Mouse (Mus musculus) cerebellum, adult 18-20 months (tissue): Measurements from ENCODE around the gene Tmem80.
A peak's percentile ranks its signal among the peaks of the same experiment; 100 is the strongest.

Source experiments
- DNase-seq, 2 experiments: peaks; one replicate each; pipeline ENCODE4 v3.0.0; 2021

The Tmem80 gene

GRCm38 (mm10) chr7:141363106-141363751 is 35.7 kb downstream of the Tmem80 start:
- DNase-seq, result peak; percentile 87

- no peak for DNase-seq
Observed at GRCm38 (mm10) chr7:141363752-141364125, 36.2 kb downstream of the Tmem80 start.

- no peak for DNase-seq
Observed at GRCm38 (mm10) chr7:141364349-141365048, 37.0 kb downstream of the Tmem80 start.

GRCm38 (mm10) chr7:141365049-141365445 is 37.5 kb downstream of the Tmem80 start:
- DNase-seq, result no peak

GRCm38 (mm10) chr7:141367358-141367757 is 39.8 kb downstream of the Tmem80 start:
- no peak for DNase-seq

GRCm38 (mm10) chr7:141369918-141370317 is 42.4 kb downstream of the Tmem80 start:
- no peak for DNase-seq

GRCm38 (mm10) chr7:141371942-141372595 is 44.5 kb downstream of the Tmem80 start:
- no peak for DNase-seq

- DNase-seq, result no peak
Observed at GRCm38 (mm10) chr7:141373611-141374010, 46.1 kb downstream of the Tmem80 start.

GRCm38 (mm10) chr7:141374399-141374798 is 46.9 kb downstream of the Tmem80 start:
- no peak for DNase-seq

- DNase-seq, result no peak
Observed at GRCm38 (mm10) chr7:141379584-141379983, 52.0 kb downstream of the Tmem80 start.

- no peak for DNase-seq
Observed at GRCm38 (mm10) chr7:141381068-141381835, 53.7 kb downstream of the Tmem80 start.
